Mouse (Mus musculus) liver, embryonic 16.5 days (tissue): Measurements from ENCODE around the gene Ptgir. TPM values are rescaled to one million over a fixed set of nuclear protein-coding genes. Genes with fewer than 3 reads are reported as not detected.
A peak's percentile ranks its signal among the peaks of the same experiment; 100 is the strongest.

Experiments
- ATAC-seq: fragments of 200-750 bp; cut with Nextera tagmentation; 2 replicates; pipeline ENCODE4 v1.8.0; 2017; ENCODE audit warnings: low read depth, mild to moderate bottlenecking, moderate number of reproducible peaks, moderate library complexity
- H3K27ac ChIP-seq: fragments of 300-500 bp; sonication (generic); 2 replicates; pipeline ENCODE4 v1.5.1; 2014; ENCODE audit warnings: mild to moderate bottlenecking, low read length
- H3K27me3 ChIP-seq: fragments of 300-500 bp; sonication (generic); 2 replicates; pipeline ENCODE4 v1.6.1; 2014; ENCODE audit warnings: low read depth, low read length, mixed read lengths; ENCODE audit not compliant: control insufficient read depth, insufficient read depth
- H3K36me3 ChIP-seq: fragments of 300-500 bp; sonication (generic); 2 replicates; pipeline ENCODE4 v1.6.1; 2014; ENCODE audit warnings: mild to moderate bottlenecking; ENCODE audit not compliant: control insufficient read depth, insufficient read depth
- H3K4me1 ChIP-seq: fragments of 300-500 bp; sonication (generic); 2 replicates; pipeline ENCODE4 v1.6.1; 2014; ENCODE audit warnings: low read depth, low read length, mixed read lengths; ENCODE audit not compliant: control insufficient read depth
- H3K4me2 ChIP-seq: fragments of 300-500 bp; sonication (generic); 2 replicates; pipeline ENCODE4 v1.6.1; 2014; ENCODE audit warnings: low read depth, low read length, mixed read lengths
- H3K4me3 ChIP-seq: fragments of 300-500 bp; sonication (generic); 2 replicates; pipeline ENCODE4 v1.5.1; 2014; ENCODE audit warnings: low read depth, mild to moderate bottlenecking, low read length
- H3K9ac ChIP-seq: fragments of 300-500 bp; sonication (generic); 2 replicates; pipeline ENCODE4 v1.6.1; 2014; ENCODE audit warnings: low read depth, low read length
- H3K9me3 ChIP-seq: fragments of 300-500 bp; sonication (generic); replicated peaks from 2 replicates; pipeline ENCODE4 v1.6.1; 2016; ENCODE audit warnings: low read length; ENCODE audit not compliant: control insufficient read depth
- WGBS: fragments of 180-500 bp; shearing (Covaris S2); extraction: QIAGEN DNeasy Blood & Tissue Kit; methylation state at CpG from one replicate; pipeline ENCODE4 v1.1.7; 2014; ENCODE audit not compliant: insufficient replicate concordance; 5-methylcytosine and 5-hydroxymethylcytosine counted together
- polyA plus RNA-seq: library from polyadenylated mRNA; unstranded; fragments of >200 nt; fragmentation: Nextera tagmentation; extraction: Ambion mirVana; gene quantifications from 2 replicates; pipeline ENCODE4 v1.2.1, GENCODE M21; 2015

Ptgir gene
- polyA plus RNA-seq, 1 experiment from 2014 or later: 1.2 TPM

DNA sequence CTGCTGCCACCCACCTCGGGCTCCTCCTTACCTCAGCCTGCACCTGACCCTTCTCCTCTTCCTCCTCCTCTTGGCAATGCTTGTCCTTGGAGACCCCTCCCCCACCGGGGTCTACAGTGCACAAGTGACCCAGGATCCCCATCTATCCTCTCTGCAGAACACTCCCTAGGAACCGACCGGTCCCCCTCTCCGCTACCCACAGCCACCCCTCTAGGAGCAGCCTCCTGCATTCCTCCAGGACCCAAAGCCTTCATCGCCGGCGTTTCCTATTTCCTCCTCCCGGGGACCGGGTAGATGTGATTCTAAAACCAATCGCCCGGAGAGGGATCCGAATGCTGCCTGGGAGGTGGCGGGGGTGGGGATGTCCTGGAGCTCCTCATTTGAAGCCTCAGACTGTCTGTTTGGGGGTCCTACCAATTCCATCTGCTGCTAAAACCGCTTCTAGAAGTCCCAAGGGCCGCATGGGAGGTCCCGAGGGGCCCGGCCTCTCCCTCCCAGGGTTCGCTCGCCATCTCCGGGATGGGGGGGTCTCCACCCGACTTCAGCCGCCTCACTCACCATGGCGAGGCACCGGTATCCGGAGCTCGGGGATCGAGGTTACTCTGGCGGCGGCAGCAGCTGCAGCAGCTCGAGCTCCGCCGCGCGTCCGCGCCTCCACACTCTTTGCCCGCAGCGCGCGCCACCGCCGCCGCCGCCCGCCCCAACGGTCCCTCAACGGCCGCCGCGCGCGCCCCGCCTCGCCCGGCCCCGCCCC is 17.2 kb downstream of the Ptgir start:
- WGBS: under 1% methylated on average over 41 of the region's 57 CpGs
- peak overlapping the region; percentile 85 for H3K4me3 ChIP-seq
- peak overlapping the region; percentile 94 for H3K27ac ChIP-seq
- peak overlapping the region; percentile 88 for H3K4me2 ChIP-seq
- ATAC-seq: no peak
- peak overlapping the region; percentile 99 for H3K9ac ChIP-seq
- peaks cover 45% of the 10 kb centered on the region for H3K4me1 ChIP-seq
- H3K27me3 ChIP-seq: no peaks in the 10 kb centered on the region
- peaks cover 7% of the 10 kb centered on the region; the same call in 1 of the 2 replicates for H3K36me3 ChIP-seq
- 0 out of 2 replicates have a peak, but pooled peaks cover 2% of the 10 kb centered on the region for H3K9me3 ChIP-seq

DNA sequence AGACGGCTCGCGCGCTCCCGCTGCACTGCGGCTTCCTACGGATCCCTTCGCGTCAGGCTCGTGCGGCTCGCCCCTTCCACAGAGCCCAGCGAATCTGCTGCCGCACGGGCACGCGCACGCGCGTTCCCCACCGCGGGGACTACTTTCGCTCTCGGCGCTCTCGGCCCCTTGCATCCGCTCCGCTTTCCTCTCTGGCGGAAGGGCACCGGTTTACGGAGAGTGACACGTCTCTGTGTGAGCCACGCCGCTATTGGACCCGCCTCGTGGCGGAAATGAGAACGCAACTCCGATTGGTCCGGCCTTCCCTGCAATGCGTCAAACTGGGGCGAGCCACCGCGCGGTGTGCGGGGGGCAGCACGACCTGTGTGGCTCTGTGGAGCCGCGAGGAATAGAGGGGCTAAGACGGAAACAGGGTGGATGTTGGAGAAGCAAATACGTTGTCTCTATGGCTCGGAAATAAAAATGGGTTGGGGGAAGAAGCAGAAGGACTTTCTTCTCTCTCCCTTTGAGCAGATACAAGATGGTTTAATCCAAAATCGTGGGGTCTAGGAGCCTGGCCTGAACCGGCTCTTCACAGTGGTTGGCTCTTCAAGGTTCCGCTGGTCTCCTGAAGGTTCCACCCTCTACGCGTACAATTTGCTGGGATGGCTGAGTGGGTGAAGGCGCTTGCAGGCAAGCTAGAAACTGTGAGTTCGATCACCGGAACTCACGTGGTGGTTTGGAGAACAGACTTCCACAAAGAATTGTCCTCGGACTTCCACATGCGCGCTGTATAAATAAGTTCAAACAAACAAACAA is 17.9 kb downstream of the Ptgir start, which contains the start of gene Calm3:
Gene Calm3, minus strand, starts transcription at position 78 of the 798 bp plus-strand sequence.
- WGBS: 1% methylated on average over 64 of the region's 64 CpGs
- H3K4me1 ChIP-seq: peaks cover 40% of the 10 kb centered on the region
- peak within 1 kb of the TSS; percentile 99 for H3K9ac ChIP-seq
- peak; percentile 89 for ATAC-seq
- peak within 1 kb of the TSS; percentile 88 for H3K4me2 ChIP-seq
- H3K27me3 ChIP-seq: no peaks in the 10 kb centered on the region
- H3K9me3 ChIP-seq: 0 out of 2 replicates have a peak, but pooled peaks cover 2% of the 10 kb centered on the region
- H3K27ac ChIP-seq: peak within 1 kb of the TSS; percentile 94
- peak within 1 kb of the TSS; percentile 85 for H3K4me3 ChIP-seq
- H3K36me3 ChIP-seq: peaks cover 2% of the 10 kb centered on the region; the same call in 1 of the 2 replicates

DNA sequence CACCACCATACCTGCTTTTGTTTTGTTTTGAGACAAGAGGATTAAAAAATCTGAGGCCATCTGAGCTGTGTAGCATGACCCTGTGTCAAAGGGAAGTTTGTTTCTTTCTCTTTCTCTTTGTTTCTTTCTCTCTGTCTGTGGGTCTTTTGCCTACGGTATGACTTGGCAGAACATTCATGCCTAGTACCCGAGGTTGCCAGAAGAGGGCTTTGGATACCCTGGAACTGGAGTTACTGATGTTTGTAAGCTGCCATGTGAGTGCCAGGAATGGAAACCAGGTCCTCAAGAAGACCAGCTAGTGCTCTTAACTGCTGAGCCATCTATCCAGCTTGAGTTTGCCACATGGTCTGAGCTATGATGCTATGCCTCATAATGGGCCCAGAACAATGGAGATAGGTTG is 22.1 kb downstream of the Ptgir start:
- no peak overlapping the region for H3K4me2 ChIP-seq
- H3K27me3 ChIP-seq: no peaks in the 10 kb centered on the region
- no peak overlapping the region for H3K27ac ChIP-seq
- WGBS: 24% methylated on average over 2 of the region's 2 CpGs
- peaks cover 5% of the 10 kb centered on the region for H3K4me1 ChIP-seq
- no peaks in the 10 kb centered on the region for H3K36me3 ChIP-seq
- H3K4me3 ChIP-seq: no peak overlapping the region
- H3K9ac ChIP-seq: no peak overlapping the region
- 0 out of 2 replicates have a peak, but pooled peaks cover 2% of the 10 kb centered on the region for H3K9me3 ChIP-seq
- ATAC-seq: no peak

DNA sequence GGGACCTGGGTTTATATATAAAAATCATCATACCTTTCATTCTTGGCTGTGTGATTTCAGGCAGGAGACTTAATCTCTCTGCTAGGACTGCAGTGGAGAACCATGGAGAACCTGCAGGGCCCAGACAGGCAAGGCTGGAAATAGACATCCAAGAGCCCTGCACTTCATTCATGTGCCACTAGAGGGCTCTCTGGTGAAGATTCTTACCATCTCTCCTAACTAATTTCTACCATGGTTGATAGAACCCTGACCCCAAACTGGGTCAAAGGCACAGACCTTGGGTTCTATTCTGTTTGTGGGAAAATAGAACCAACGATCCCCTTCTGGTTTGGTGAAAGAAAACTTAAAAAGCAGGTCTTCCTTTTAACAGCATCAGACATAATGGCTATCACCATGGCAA is 24.6 kb downstream of the Ptgir start:
- Histone ChIP-seq H3K27ac (no peak overlapping the region), H3K27me3 (no peaks in the 10 kb centered on the region), H3K4me2 (no peak overlapping the region), H3K4me3 (no peak overlapping the region), H3K36me3 (no peaks in the 10 kb centered on the region), H3K9me3 (no peaks in the 10 kb centered on the region), H3K4me1 (no peaks in the 10 kb centered on the region), H3K9ac (no peak overlapping the region)
- WGBS: 4% methylated on average over 1 of the region's 1 CpGs
- ATAC-seq: no peak

DNA sequence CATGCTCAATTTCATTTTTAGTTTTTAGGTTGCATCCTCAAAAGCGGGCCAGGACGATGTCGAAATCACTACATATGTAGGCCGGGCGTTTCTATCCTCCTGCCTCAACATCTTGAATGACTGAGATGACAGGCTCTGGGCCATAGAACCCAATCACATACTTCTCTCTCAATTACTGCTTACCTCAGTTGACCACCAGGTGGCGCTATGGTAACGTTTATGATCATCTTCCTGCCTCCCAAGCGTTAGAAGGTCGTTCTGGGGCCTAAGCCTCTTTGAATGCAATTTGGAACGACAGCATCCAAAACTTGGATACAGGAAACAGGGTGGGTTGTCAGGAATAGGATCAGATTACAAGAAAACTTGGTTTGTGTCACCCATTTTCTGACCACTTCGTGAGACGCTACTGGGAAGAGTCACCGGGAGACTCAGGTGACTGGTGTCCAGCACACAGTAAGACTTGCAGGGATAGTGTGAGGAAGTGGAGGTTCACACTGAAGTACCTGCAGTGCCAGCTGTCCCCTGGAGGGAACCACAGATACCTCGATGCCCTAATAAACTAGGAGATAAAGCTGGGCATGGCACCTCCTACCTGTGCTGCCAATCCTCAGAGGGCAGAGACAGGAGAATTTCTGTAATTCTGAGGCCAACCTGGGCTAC is 25.8 kb downstream of the Ptgir start:
- 19% methylated on average over 14 of the region's 14 CpGs for WGBS
- no peaks in the 10 kb centered on the region for H3K36me3 ChIP-seq
- no peak overlapping the region for H3K9ac ChIP-seq
- no peak overlapping the region for H3K27ac ChIP-seq
- no peak overlapping the region for H3K4me2 ChIP-seq
- H3K4me3 ChIP-seq: no peak overlapping the region
- no peaks in the 10 kb centered on the region for H3K4me1 ChIP-seq
- no peaks in the 10 kb centered on the region for H3K27me3 ChIP-seq
- ATAC-seq: peak; percentile 64
- no peaks in the 10 kb centered on the region for H3K9me3 ChIP-seq

DNA sequence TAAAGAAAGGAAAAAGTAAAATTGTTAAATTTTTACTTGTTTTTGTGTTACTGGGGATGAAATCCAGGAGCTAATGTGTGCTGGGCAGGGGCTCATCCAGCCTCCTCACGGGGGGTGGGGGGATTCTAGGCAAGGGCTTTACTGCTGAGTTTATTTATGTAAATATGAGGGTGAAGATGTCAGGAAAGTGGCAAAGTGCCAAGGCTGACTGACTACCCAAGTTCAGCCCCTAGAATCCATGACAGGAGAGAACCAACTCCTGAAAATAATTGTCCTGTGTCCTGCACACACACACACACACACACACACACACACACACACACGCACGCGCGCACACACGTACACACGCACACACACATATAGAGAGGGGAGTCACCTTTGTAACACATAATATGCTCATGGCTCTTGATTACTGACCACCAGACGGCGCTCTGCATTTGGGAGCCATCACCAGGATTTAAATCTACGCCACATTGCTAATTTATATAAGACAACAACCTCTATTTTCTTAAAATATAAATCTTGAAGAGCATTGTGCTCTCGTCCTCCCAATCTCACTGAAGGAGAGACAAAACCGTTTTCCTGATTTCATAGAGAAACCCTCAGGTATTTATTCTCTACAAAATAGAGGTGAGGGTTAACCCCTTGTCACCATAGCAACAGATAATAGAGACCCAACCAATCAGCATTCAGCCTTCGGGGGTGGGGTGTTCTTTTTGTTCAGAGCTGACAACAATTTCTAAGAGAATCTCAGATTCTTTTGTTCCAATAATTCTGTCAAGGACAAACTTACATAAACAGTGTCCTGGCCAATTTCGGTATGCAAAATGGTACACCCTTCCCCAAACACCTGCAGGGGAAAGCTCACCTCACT is 26.7 kb downstream of the Ptgir start:
- Histone ChIP-seq H3K4me2 (no peak overlapping the region), H3K27ac (no peak overlapping the region), H3K9ac (no peak overlapping the region), H3K9me3 (no peaks in the 10 kb centered on the region), H3K27me3 (no peaks in the 10 kb centered on the region), H3K4me3 (no peak overlapping the region), H3K36me3 (no peaks in the 10 kb centered on the region), H3K4me1 (no peaks in the 10 kb centered on the region)
- ATAC-seq: no peak
- WGBS: 33% methylated on average over 14 of the region's 14 CpGs

DNA sequence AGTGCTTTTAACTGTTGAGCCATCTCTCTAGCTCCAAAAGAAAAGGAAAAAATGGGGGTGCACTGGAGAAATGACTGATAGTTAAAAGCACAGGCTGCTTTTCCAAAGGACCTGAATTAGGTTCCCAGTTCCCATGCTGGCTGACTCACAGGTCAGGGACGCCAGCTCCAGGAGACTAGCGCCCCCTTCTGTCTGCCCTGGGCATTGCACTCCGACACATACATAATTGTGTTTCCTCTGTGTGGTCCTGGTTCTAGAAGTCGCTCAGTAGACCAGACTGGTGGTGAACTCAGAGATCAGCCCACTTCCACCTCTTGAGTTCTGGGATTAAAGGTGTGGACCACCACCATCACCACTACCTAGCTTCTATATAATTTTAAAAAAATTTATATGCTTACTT is 31.0 kb downstream of the Ptgir start:
- no peak overlapping the region for H3K27ac ChIP-seq
- no peak for ATAC-seq
- H3K4me3 ChIP-seq: no peak overlapping the region
- no peaks in the 10 kb centered on the region for H3K9me3 ChIP-seq
- no peaks in the 10 kb centered on the region for H3K36me3 ChIP-seq
- no peak overlapping the region for H3K9ac ChIP-seq
- 42% methylated on average over 4 of the region's 4 CpGs for WGBS
- H3K4me2 ChIP-seq: no peak overlapping the region
- no peaks in the 10 kb centered on the region for H3K4me1 ChIP-seq
- no peaks in the 10 kb centered on the region; the same call in 1 of the 2 replicates for H3K27me3 ChIP-seq

DNA sequence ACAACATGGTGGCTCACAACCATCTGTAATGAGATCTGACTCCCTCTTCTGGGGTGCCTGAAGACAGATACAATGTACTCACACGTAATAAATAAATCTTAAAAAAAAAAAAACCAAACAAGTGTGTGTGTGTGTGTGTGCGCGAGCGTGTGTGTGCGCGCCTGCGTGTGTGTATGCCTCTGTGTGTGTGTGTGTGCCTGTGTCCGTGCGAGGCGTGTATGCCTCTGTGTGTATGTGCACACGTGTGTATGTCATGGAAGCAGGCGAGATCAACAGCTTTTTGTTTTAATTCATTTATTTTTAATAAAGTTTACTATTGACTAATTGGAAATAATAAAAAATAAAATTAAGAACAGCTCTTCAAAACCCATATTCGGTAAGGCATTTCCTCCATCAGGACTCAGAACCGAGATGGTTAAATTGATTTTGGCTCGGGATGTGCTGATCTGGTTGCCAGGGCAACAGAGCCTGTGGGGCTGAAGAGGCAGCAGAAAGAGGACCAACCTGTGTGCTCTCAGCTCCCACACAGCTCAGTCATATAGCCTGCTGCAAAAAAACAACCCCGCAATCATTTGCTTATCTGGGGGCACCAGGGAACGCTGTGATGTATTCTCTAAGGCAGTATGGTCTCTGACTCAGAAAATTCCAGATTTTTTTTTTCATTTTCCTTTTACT is 32.0 kb downstream of the Ptgir start:
- no peak overlapping the region for H3K9ac ChIP-seq
- no peak for ATAC-seq
- no peaks in the 10 kb centered on the region for H3K4me1 ChIP-seq
- no peak overlapping the region for H3K4me2 ChIP-seq
- peaks cover 2% of the 10 kb centered on the region; the same call in 1 of the 2 replicates for H3K27me3 ChIP-seq
- H3K4me3 ChIP-seq: no peak overlapping the region
- H3K9me3 ChIP-seq: no peaks in the 10 kb centered on the region
- WGBS: 62% methylated on average over 17 of the region's 17 CpGs
- H3K27ac ChIP-seq: no peak overlapping the region
- H3K36me3 ChIP-seq: no peaks in the 10 kb centered on the region
